In genomic region chr7:12749431-12750198, GRCm38 (mm10) we compare ENCODE assay signal across 10 mouse cellular contexts. TPM values are rescaled to one million over a fixed set of nuclear protein-coding genes. Genes with fewer than 3 reads are reported as not detected.
A peak's percentile ranks its signal among the peaks of the same experiment; 100 is the strongest.
DNase-seq lines count a peak whose midpoint lies in the region; ATAC-seq and TF ChIP-seq lines count a peak whose summit lies in the region.
"Had no signal": no experiment of that assay in that cellular context is flagged by ENCODE, and none has a peak within 500 bp of the region (broad histone marks: within the 10 kb centered on the region; RNA-seq: fewer than 3 reads in every experiment).

No protein-coding gene starts in this region.

- TF ChIP-seq POLR2A in testis, adult 2 months (IDR thresholded peaks at IDR 0.05; ENCODE audit: control insufficient read depth, low read depth, low read length), result no peak
- no peak for TF ChIP-seq POLR2A in thymus, adult 2 months (IDR thresholded peaks at IDR 0.05; ENCODE audit: control insufficient read depth, extremely low read depth, insufficient read depth, low read length, poor library complexity)

- H3K36me3 ChIP-seq in forebrain, embryonic 11.5 days (ENCODE audit: control insufficient read depth, insufficient read depth, low read length), result no peaks in the 10 kb centered on the region
- no peaks in the 10 kb centered on the region for H3K36me3 ChIP-seq in forebrain, embryonic 12.5 days (replicated peaks)
- no peaks in the 10 kb centered on the region for H3K36me3 ChIP-seq in testis, adult 2 months (ENCODE audit: control insufficient read depth, insufficient read depth, low read length)
- H3K36me3 ChIP-seq in thymus, adult 2 months (ENCODE audit: control insufficient read depth, insufficient read depth, low read length), result no peaks in the 10 kb centered on the region

- TF ChIP-seq CTCF in testis, adult 2 months (IDR thresholded peaks at IDR 0.05; ENCODE audit: control insufficient read depth, insufficient read depth, insufficient replicate concordance, low read depth, low read length), result no peak
- no peak for TF ChIP-seq CTCF in thymus, adult 2 months (IDR thresholded peaks at IDR 0.05; ENCODE audit: borderline replicate concordance, control insufficient read depth, extremely low read depth, insufficient read depth, low read length, poor library complexity)

- H3K27me3 ChIP-seq in forebrain, embryonic 11.5 days (ENCODE audit: control insufficient read depth, insufficient read depth, low read length), result no peaks in the 10 kb centered on the region
- no peaks in the 10 kb centered on the region for H3K27me3 ChIP-seq in forebrain, embryonic 12.5 days
- no peaks in the 10 kb centered on the region for H3K27me3 ChIP-seq in testis, adult 2 months (ENCODE audit: control insufficient read depth, insufficient read depth, low read length)
- H3K27me3 ChIP-seq in thymus, adult 2 months (ENCODE audit: control insufficient read depth, insufficient read depth, low read length), result no peaks in the 10 kb centered on the region

- H3K4me2 ChIP-seq in forebrain, embryonic 11.5 days (ENCODE audit: low read depth, low read length, severe bottlenecking), result no peak overlapping the region
- no peak overlapping the region for H3K4me2 ChIP-seq in forebrain, embryonic 12.5 days

- no peak overlapping the region for H3K4me3 ChIP-seq in forebrain, embryonic 11.5 days (ENCODE audit: low read depth, low read length)
- no peak overlapping the region for H3K4me3 ChIP-seq in forebrain, embryonic 12.5 days (replicated peaks)
- peak overlapping the region; percentile 10 for H3K4me3 ChIP-seq in testis, adult 2 months (ENCODE audit: control insufficient read depth, low read depth, low read length)
- H3K4me3 ChIP-seq in thymus, adult 2 months (ENCODE audit: control insufficient read depth, insufficient read depth, low read length), result no peak overlapping the region

- WGBS in forebrain, embryonic 11.5 days, result 67% methylated on average over 24 of the region's 24 CpGs
- 68% methylated on average over 24 of the region's 24 CpGs for WGBS in forebrain, embryonic 12.5 days
- 80% methylated on average over 24 of the region's 24 CpGs for WGBS in thymus, adult 2 months

- H3K27ac ChIP-seq in forebrain, embryonic 11.5 days (ENCODE audit: low read depth, low read length), result no peak overlapping the region
- H3K27ac ChIP-seq in forebrain, embryonic 12.5 days, result no peak overlapping the region
- H3K27ac ChIP-seq in testis, adult 2 months (ENCODE audit: control insufficient read depth, insufficient read depth, low read depth, low read length), result no peak overlapping the region
- H3K27ac ChIP-seq in thymus, adult 2 months (ENCODE audit: control insufficient read depth, insufficient read depth, low read length), result no peak overlapping the region

- no peak for DNase-seq in forebrain, embryonic 11.5 days (ENCODE audit: low spot score)
- no peak for DNase-seq in testis, postnatal 10 days (ENCODE audit: low spot score)
- no peak for DNase-seq in thymus, adult 2 months
- DNase-seq in T-cell, adult 2 months (ENCODE audit: low spot score), result no peak
- no peak for DNase-seq in adrenal gland, postnatal 4 days (ENCODE audit: low spot score in 2 of 2)
- DNase-seq: lung, adult 2 months had no signal

- no peaks in the 10 kb centered on the region; the same call in 1 of the 2 replicates for H3K9me3 ChIP-seq in forebrain, embryonic 11.5 days (ENCODE audit: control insufficient read depth, low read length)
- H3K9me3 ChIP-seq in forebrain, embryonic 12.5 days, result peaks cover 16% of the 10 kb centered on the region

- H3K9ac ChIP-seq in forebrain, embryonic 11.5 days (ENCODE audit: low read length), result no peak overlapping the region
- no peak overlapping the region for H3K9ac ChIP-seq in forebrain, embryonic 12.5 days

- H3K4me1 ChIP-seq in forebrain, embryonic 11.5 days (replicated peaks; ENCODE audit: control insufficient read depth, insufficient read depth, low read length), result no peaks in the 10 kb centered on the region
- no peaks in the 10 kb centered on the region for H3K4me1 ChIP-seq in forebrain, embryonic 12.5 days
- H3K4me1 ChIP-seq in testis, adult 2 months (ENCODE audit: control insufficient read depth, insufficient read depth, low read length), result peaks cover 8% of the 10 kb centered on the region
- H3K4me1 ChIP-seq in thymus, adult 2 months (replicated peaks; ENCODE audit: control insufficient read depth, insufficient read depth, low read length), result no peaks in the 10 kb centered on the region

- ATAC-seq in forebrain, embryonic 11.5 days (replicated peaks; ENCODE audit: low FRiP score), result peak; percentile 58
- ATAC-seq in forebrain, embryonic 12.5 days (ENCODE audit: low FRiP score), result no peak
- 0 out of 2 replicates have a peak, but pooled peaks have one; percentile 9 for ATAC-seq in megakaryocyte progenitor cell, adult 5-6 weeks (replicated peaks; ENCODE audit: poor library complexity)

RNA-seq across cellular contexts. Expression of gene Vmn2r56, which starts 14.8 kb away (rescaled TPM):
- polyA plus RNA-seq in forebrain, embryonic 11.5 days (2014; fragmentation: Nextera tagmentation; extraction: Ambion mirVana), result not detected in 2 replicates
- polyA plus RNA-seq in forebrain, embryonic 12.5 days (2016; fragmentation: Nextera tagmentation; extraction: Ambion mirVana), result not detected in 2 replicates
- not detected in 2 replicates for polyA plus RNA-seq in testis, adult 2 months (2012; rRNA removed)
- not detected in 2 replicates for total RNA-seq in megakaryocyte progenitor cell, adult 5-6 weeks (2015)
- not detected in 2 replicates for total RNA-seq in megakaryocyte progenitor cell, adult 5-6 weeks (2017)
- not detected in 2 replicates for polyA plus RNA-seq in thymus, adult 2 months (2012; rRNA removed)
- not detected for total RNA-seq in adrenal gland, postnatal 4 days (2021)
- total RNA-seq: hematopoietic stem cell, adult 5-6 weeks had no signal
- polyA plus RNA-seq: lung, adult 2 months had no signal

RNA-seq across cellular contexts. Expression of gene Zscan18, which starts 53.8 kb away (rescaled TPM):
- 12.3 and 13.3 TPM in 2 replicates for polyA plus RNA-seq in forebrain, embryonic 11.5 days (2014; fragmentation: Nextera tagmentation; extraction: Ambion mirVana)
- 13.6 and 15.2 TPM in 2 replicates for polyA plus RNA-seq in forebrain, embryonic 12.5 days (2016; fragmentation: Nextera tagmentation; extraction: Ambion mirVana)
- 7.6 and 9.0 TPM in 2 replicates for polyA plus RNA-seq in testis, adult 2 months (2012; rRNA removed)
- total RNA-seq in megakaryocyte progenitor cell, adult 5-6 weeks (2015), result 0.95 and 2.0 TPM in 2 replicates
- total RNA-seq in megakaryocyte progenitor cell, adult 5-6 weeks (2017), result 1.1 and 1.7 TPM in 2 replicates
- 2.7 and 2.9 TPM in 2 replicates for polyA plus RNA-seq in thymus, adult 2 months (2012; rRNA removed)
- total RNA-seq in adrenal gland, postnatal 4 days (2021), result 1 to 10 TPM; 8.0 to 8.2 TPM
